Mouse (Mus musculus): Measurements from ENCODE around the gene Prc1.

DNA sequence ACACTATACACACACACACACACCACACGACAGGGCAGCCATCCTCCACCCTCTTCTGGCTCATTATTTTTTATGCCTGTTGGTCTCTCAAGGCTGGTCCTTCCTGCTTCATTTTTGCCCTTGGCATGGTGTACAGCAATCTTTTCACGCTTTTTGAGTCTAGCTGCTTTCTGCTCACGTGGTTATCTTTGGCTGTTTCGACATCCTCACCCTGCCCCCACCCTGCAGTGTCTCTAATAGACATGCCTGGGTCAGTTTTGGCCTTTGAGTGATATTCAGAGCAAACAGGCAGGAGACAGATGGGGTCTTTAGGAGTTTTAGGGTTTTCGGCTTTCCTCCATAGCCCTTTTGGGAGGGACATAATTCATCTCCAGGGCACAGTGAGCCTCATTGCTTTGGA lies 52.6 kb downstream of the Prc1 start:
- no peak for TF ChIP-seq POLR2A (IDR thresholded peaks at IDR 0.05; ENCODE audit: borderline replicate concordance, low read depth, low read length)
- no peak for TF ChIP-seq CTCF (IDR thresholded peaks at IDR 0.05; ENCODE audit: low read depth, low read length)

Data from bone marrow macrophage, adult 2 months (primary cell).